Mouse (Mus musculus): ENCODE results near the gene Hspa12a.

Hspa12a gene

DNA sequence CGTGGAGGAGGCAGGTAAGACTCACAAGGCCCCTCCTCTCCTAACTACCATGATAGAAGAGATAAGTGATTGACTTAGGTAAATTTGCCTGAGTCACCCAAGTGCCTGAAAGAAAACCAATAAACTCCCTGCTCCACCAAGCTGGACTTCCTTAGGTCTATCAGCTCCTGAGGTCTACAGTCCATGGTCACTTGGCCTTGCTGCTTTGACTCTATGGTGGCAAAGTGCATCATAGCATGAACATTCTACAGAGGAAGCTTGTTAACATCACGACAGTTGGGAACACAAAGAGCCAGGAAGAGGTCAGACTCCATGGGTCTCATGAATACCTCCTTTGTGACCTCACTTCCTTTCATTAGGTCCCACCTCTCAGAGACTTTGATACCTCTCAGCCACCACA, 191.9 kb downstream of the Hspa12a start:
- no peak for DNase-seq (ENCODE audit: low spot score)

DNA sequence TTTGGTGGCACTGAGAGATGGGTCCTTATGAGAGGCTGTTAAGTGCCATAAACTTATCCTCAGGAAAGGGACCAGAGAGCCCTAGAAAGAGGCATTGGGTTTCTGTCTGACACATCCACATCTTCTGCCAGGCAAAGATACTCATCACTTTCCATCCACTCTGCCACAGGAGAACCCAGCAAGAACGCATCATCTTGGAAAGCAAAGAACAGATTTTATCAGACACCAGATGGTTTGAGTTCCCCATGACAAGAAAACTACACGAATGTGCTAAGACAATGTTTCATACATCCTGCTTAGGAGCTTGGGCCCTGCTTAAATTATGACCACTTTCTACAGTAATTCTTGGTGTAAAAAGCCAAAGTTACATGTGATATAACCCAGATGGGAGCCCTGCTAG, 192.6 kb downstream of the Hspa12a start:
- no peak for DNase-seq (ENCODE audit: low spot score)

DNA sequence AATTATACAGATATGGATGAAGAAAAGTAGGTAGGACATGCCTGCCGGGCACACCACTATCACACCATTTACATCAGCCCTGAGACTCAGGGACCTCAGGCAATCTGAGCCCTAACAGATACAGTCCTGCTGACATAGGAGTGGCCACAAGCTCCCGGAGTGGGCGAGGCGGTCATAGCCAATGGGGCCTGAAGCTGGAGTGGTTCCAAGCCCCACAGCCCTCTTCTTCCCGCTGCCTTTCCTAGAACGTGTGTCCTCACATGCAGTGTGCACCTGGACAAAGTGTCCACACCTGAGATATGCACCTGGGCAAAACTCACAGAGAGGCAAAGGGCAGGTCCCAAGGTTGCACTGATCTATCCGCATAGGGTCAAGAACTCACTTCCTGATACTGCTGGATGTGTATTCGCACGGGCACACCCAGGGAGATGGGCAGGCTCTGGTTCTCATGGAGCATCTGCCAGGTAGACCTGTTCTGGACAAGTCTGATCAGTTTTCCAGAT, 195.9 kb downstream of the Hspa12a start:
- no peak for DNase-seq (ENCODE audit: low spot score)
